Mouse (Mus musculus): ENCODE data around the gene Lrp6.

DNA sequence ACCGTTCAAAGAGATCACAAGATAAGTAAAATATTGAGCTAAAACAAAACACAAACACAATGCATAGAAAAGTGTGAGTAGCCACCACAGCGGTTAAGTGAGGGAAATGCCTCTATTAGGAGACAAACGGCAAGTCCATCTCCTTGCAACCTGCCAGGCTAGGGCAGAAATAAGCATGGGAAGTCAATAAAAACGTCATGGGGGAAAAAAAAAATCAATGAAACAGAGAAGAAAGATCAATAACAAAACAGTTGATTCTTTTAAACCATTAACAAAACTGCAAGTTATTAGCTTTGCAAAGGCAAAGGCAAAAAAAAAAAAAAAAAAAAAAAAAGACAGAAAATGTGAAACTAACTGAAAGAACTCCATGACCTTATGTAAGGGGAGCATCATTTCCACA lies 49.6 kb downstream of the Lrp6 start:
- TF ChIP-seq CTCF (IDR thresholded peaks at IDR 0.05; ENCODE audit: low read depth) (no peak), EP300 (IDR thresholded peaks at IDR 0.05; ENCODE audit: low read depth) (no peak)

All from heart, postnatal 0 days (tissue).